Mouse (Mus musculus) bone marrow, adult 2 months (tissue): ENCODE results near the gene Qpctl.

Experiments
- CTCF ChIP-seq: fragments of 200-500 bp; IDR thresholded peaks from 2 replicates; pipeline ENCODE4 v1.5.1; 2011; ENCODE audit warnings: low read length, control low read depth; ENCODE audit not compliant: control insufficient read depth, insufficient read depth
- POLR2A ChIP-seq: fragments of 200-500 bp; IDR thresholded peaks from 2 replicates; pipeline ENCODE4 v1.6.1; 2011; ENCODE audit warnings: low read depth, mild to moderate bottlenecking, control low read depth, low read length, borderline replicate concordance; ENCODE audit not compliant: control insufficient read depth

GRCm38 (mm10) chr7:19094826-19095750, 54.0 kb downstream of the Qpctl start:
- TF ChIP-seq CTCF (no peak), POLR2A (peak; percentile 39; the same call in 1 of the 2 replicates)
